Mouse (Mus musculus) heart, embryonic 15.5 days (tissue): ENCODE results near the gene Agmat. TPM values are rescaled to one million over a fixed set of nuclear protein-coding genes. Genes with fewer than 3 reads are reported as not detected.

Experiments
- ATAC-seq: fragments of 200-750 bp; cut with Nextera tagmentation; replicated peaks from 2 replicates; pipeline ENCODE4 v1.8.0; 2017; ENCODE audit warnings: low read depth, moderate TSS enrichment; ENCODE audit not compliant: insufficient number of reproducible peaks, insufficient read depth, low FRiP score
- H3K27ac ChIP-seq: fragments of 300-500 bp; sonication (generic); 2 replicates; pipeline ENCODE4 v1.5.1; 2015; ENCODE audit warnings: mild to moderate bottlenecking, inconsistent platforms
- H3K27me3 ChIP-seq: fragments of 300-500 bp; sonication (generic); 2 replicates; pipeline ENCODE4 v1.6.1; 2015; ENCODE audit warnings: inconsistent platforms
- H3K36me3 ChIP-seq: fragments of 300-500 bp; sonication (generic); 2 replicates; pipeline ENCODE4 v1.6.1; 2015; ENCODE audit warnings: mild to moderate bottlenecking, inconsistent platforms
- H3K4me1 ChIP-seq: fragments of 300-500 bp; sonication (generic); replicated peaks from 2 replicates; pipeline ENCODE4 v1.6.1; 2015; ENCODE audit warnings: inconsistent platforms
- H3K4me2 ChIP-seq: fragments of 300-500 bp; sonication (generic); 2 replicates; pipeline ENCODE4 v1.6.1; 2015; ENCODE audit warnings: inconsistent platforms, mild to moderate bottlenecking, moderate library complexity
- H3K4me3 ChIP-seq: fragments of 300-500 bp; sonication (generic); 2 replicates; pipeline ENCODE4 v1.5.1; 2015; ENCODE audit warnings: mild to moderate bottlenecking, inconsistent platforms
- H3K9ac ChIP-seq: fragments of 300-500 bp; sonication (generic); 2 replicates; pipeline ENCODE4 v1.6.1; 2015; ENCODE audit warnings: mild to moderate bottlenecking, inconsistent platforms
- H3K9me3 ChIP-seq: fragments of 300-500 bp; sonication (generic); replicated peaks from 2 replicates; pipeline ENCODE4 v1.6.1; 2016; ENCODE audit warnings: inconsistent platforms
- WGBS: fragments of 180-500 bp; shearing (Covaris S2); methylation state at CpG from one replicate; pipeline ENCODE4 v1.1.7; 2015; ENCODE audit warnings: mixed read lengths; 5-methylcytosine and 5-hydroxymethylcytosine counted together
- polyA plus RNA-seq: library from polyadenylated mRNA; unstranded; fragments of >200 nt; fragmentation: Nextera tagmentation; extraction: Ambion mirVana; gene quantifications from 2 replicates; pipeline ENCODE4 v1.2.1, GENCODE M21; 2015

Agmat gene
- polyA plus RNA-seq = 0.57 and 0.80 TPM in 2 replicates

DNA sequence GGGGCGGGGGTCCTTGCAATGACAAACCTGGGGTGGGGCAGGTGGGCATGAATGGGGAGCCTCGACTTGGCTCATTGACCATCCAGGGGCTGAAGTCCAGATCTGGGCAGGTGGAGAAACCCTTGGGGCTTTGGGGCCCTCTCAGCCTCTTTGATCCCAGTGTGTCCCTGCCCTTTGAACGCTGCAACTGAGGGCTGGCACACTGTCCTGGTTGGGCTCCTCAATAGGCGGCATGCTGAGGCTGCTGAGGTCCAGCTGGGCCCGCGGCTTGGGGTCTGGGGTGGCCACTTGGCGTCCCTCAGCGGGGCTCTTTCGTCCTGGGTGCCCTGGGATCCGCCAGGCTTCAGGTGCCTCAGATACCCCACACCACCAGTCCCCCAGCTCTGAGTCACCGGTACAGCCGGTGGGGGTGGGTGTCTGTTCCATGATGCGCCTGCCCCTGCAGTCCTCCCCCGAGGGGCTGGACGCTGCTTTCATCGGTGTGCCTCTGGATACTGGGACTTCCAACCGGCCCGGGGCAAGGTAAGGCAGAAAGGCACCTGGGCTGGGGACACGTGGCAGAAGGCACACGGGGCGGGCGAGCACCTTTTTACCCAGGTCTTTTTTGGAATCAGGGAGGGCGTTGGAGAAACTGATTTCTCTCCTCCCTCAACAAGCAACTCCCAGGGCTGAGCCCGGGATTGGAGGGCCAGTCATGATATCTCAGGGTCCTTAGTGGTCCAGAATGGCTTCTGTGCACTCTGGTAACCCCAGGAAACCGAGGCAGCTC is at the start of gene Agmat:
Agmat (plus strand) TSS at position 95 of the 769 bp plus-strand sequence.
- 31% methylated on average over 25 of the region's 25 CpGs for whole genome bisulfite sequencing
- peaks cover 24% of the 10 kb centered on the region for H3K4me1 ChIP-seq
- no peaks in the 10 kb centered on the region; the same call in 1 of the 2 replicates for H3K27me3 ChIP-seq
- no peak within 1 kb of the TSS for H3K4me2 ChIP-seq
- ATAC-seq = no peak
- H3K27ac ChIP-seq = no peak within 1 kb of the TSS
- no peaks in the 10 kb centered on the region for H3K36me3 ChIP-seq
- no peaks in the 10 kb centered on the region for H3K9me3 ChIP-seq
- H3K4me3 ChIP-seq = no peak within 1 kb of the TSS
- no peak within 1 kb of the TSS for H3K9ac ChIP-seq

DNA sequence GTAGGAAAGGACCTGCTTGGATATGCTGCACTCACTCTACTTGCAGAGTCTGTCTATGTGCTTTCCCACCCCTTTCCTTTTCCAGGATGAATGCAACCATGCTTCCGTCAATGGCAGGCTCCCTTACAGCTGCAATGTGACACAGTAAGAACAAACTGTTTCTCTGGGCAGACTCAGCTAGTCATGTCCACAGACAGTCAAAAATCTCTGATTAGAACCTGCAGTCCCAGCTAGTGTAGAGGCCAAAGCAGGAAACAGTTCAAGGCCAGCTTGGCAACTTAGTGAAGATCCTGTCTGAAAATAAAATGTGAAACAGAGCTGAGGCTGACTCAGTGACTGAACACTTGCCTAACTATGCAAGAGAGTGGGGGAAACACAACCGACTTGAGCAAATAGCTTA is 41.8 kb upstream of the Agmat start:
- ATAC-seq = no peak
- Histone ChIP-seq H3K4me2 (no peak overlapping the region), H3K4me1 (no peaks in the 10 kb centered on the region), H3K4me3 (no peak overlapping the region), H3K27me3 (no peaks in the 10 kb centered on the region), H3K36me3 (peaks cover 89% of the 10 kb centered on the region), H3K9ac (no peak overlapping the region), H3K9me3 (no peaks in the 10 kb centered on the region), H3K27ac (no peak overlapping the region)
- WGBS = 89% methylated on average over 2 of the region's 2 CpGs

DNA sequence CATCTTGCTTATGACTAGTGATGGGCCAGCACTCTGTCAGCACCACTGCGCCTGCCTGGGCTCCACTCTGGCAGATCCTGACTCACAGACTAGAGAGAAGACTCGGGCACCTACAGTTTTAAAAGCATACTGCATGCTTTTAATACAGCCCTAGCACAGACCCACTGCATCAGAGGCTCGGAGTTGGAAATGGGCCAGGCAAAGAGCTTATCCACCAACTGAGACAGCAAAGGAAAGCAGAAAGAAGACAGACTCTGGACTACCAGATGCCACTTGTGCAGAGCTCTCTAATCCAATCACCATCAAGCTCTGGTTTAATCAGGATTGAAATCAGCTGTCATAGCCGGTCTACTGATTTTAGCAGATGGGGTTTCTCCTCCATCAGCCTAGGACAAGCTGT is 41.1 kb upstream of the Agmat start:
- no peak overlapping the region for H3K4me3 ChIP-seq
- 71% methylated on average over 4 of the region's 4 CpGs for WGBS
- ATAC-seq = no peak; the same call in 1 of the 2 replicates
- no peaks in the 10 kb centered on the region for H3K4me1 ChIP-seq
- no peaks in the 10 kb centered on the region for H3K9me3 ChIP-seq
- H3K4me2 ChIP-seq = no peak overlapping the region
- H3K9ac ChIP-seq = no peak overlapping the region
- H3K27me3 ChIP-seq = no peaks in the 10 kb centered on the region
- peaks cover 89% of the 10 kb centered on the region for H3K36me3 ChIP-seq
- no peak overlapping the region for H3K27ac ChIP-seq

DNA sequence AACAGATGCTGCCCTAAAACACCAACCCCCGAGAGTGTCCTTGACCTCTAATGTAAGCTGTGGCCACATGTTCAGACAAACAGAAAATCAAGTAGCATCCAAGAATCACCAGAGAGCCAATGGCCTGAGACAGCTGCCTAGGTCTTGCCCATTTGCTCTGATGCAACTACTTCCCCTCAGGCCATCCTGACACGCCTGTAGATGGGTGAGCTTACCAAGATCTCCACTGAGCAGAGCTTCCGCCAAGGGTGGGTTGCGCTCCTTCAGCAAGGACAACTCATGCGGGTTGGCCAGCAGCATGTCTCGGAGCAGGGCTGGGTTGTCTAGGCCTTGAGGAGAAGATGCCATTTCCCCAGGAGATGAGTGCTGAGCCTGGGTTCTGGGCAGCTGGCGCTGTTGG is 38.5 kb upstream of the Agmat start:
- H3K9me3 ChIP-seq = no peaks in the 10 kb centered on the region
- no peak overlapping the region for H3K4me3 ChIP-seq
- ATAC-seq = no peak
- 89% methylated on average over 7 of the region's 7 CpGs for WGBS
- no peak overlapping the region for H3K27ac ChIP-seq
- no peak overlapping the region for H3K9ac ChIP-seq
- H3K4me2 ChIP-seq = no peak overlapping the region
- H3K4me1 ChIP-seq = no peaks in the 10 kb centered on the region
- H3K36me3 ChIP-seq = peaks cover 96% of the 10 kb centered on the region
- H3K27me3 ChIP-seq = no peaks in the 10 kb centered on the region

DNA sequence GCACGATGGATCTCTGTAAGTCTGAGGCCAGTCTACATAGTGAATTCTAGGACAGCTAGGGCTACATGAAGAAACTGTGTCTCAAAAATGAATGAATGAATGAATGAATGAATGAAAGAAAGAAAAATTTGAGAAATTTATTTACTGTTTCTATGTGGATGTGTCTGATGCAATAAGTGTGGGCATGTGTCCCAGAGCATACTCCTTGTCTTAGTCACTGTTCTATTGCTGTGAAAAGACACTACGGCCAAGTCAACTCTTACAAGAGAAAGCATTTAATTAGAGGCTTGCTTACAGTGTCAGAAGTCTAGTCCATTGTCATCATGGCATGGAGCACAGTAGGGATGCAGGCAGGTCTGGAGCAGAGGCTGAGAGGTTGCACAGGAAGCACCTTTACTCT is 37.5 kb upstream of the Agmat start:
- no peak for ATAC-seq

DNA sequence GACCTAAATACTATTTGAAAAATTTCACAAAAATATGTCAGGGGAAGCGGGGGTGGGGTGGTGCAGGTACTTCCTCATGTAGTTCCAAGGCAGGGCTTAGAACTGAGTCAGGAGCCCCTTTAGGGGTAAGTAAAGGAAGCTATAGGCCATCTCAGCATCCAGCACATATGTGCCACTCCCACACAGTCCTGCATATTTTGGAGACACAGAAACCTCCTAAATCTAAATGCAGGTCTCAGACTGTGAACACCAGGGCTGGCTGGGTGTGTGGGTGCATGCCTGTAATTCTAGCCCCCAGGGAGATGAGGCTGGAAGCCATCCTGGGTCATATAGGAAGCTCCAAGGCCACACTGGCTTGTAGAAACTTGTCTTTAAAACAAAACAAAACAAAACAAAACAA is 35.2 kb upstream of the Agmat start:
- Histone ChIP-seq H3K9ac (no peak overlapping the region), H3K9me3 (no peaks in the 10 kb centered on the region), H3K4me1 (peaks cover 18% of the 10 kb centered on the region), H3K27me3 (no peaks in the 10 kb centered on the region), H3K27ac (no peak overlapping the region), H3K4me3 (no peak overlapping the region), H3K4me2 (no peak overlapping the region), H3K36me3 (peaks cover 67% of the 10 kb centered on the region)
- ATAC-seq = no peak
- WGBS = 90% methylated on average over 1 of the region's 1 CpGs

More for the DNA sequence above, 37.5 kb upstream of the Agmat start:
- WGBS = 92% methylated on average over 2 of the region's 2 CpGs
- Histone ChIP-seq H3K36me3 (peaks cover 90% of the 10 kb centered on the region), H3K4me1 (no peaks in the 10 kb centered on the region), H3K4me3 (no peak overlapping the region), H3K9me3 (no peaks in the 10 kb centered on the region), H3K27me3 (no peaks in the 10 kb centered on the region), H3K27ac (no peak overlapping the region), H3K9ac (no peak overlapping the region), H3K4me2 (no peak overlapping the region)

DNA sequence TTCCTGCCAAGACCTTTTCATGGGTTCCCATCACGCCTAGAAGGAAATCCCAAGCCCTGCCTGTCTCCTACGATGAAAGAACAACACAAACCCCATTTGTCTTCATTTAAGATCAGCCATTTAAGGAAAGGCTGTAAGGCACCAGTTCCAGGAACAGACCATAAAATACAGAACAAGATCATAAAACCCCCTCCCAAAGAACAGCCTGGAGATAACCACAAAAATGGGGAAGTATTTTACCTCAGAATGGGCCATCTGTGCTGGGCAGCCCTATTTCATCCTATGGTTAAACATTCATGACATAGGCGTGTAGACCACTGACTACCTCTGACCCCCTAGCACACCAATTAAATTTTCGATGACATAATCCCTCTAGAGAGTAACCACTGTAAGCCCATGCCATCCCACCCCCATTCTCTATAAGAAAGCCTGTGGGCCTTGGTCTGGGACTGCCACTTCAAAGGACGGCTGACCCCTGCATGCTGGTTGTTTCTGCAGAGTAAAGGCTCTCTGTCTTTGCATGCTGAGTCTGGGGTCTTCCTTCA is 32.8 kb upstream of the Agmat start:
- H3K27me3 ChIP-seq = no peaks in the 10 kb centered on the region
- H3K36me3 ChIP-seq = peaks cover 43% of the 10 kb centered on the region
- no peak overlapping the region for H3K4me3 ChIP-seq
- no peak for ATAC-seq
- H3K9me3 ChIP-seq = no peaks in the 10 kb centered on the region
- 80% methylated on average over 5 of the region's 5 CpGs for WGBS
- no peak overlapping the region for H3K4me2 ChIP-seq
- peaks cover 18% of the 10 kb centered on the region for H3K4me1 ChIP-seq
- H3K9ac ChIP-seq = no peak overlapping the region
- no peak overlapping the region for H3K27ac ChIP-seq

DNA sequence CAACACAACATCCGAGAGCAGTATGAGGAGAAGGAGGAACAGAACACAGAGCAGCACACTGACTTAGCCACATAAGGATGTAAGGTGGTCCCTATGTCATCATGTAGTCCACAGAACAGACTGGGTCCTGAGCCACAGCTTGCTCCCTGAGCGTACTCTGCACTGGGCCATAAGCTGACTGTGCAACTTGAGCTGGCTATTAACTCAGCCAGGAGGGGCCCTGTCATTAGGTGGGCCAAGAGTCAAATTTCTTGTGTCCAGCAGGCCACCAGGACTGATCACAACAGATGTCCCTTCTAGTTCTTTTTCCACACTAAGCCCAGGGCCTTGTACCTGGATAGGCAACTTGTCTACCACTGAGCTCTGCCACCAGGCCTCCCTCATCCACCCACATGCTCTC is 31.4 kb upstream of the Agmat start:
- H3K4me3 ChIP-seq = no peak overlapping the region
- H3K27me3 ChIP-seq = no peaks in the 10 kb centered on the region
- no peak overlapping the region for H3K27ac ChIP-seq
- ATAC-seq = no peak
- peaks cover 28% of the 10 kb centered on the region for H3K4me1 ChIP-seq
- no peaks in the 10 kb centered on the region for H3K9me3 ChIP-seq
- WGBS = 77% methylated on average over 2 of the region's 2 CpGs
- no peak overlapping the region for H3K9ac ChIP-seq
- H3K36me3 ChIP-seq = peaks cover 32% of the 10 kb centered on the region
- no peak overlapping the region for H3K4me2 ChIP-seq

DNA sequence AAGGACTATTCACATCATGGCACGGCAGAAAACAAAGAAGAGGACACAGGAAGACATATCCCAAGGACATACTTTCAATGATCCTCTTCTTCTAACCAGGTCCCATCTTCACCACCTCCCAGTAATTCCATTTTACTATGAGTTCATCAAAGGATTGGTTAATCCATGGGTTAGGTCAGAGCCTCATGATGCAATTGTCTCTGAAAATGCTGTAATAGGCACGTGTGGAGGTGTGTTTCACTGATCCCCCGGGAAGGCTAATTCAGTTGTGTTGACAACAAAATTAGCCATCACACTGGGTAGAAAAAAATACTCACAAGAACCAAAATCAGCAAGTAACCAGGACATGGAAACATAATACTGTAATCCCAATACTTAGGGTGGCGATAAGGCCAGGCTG is 28.8 kb upstream of the Agmat start:
- Histone ChIP-seq H3K9ac (no peak overlapping the region), H3K9me3 (no peaks in the 10 kb centered on the region), H3K36me3 (peaks cover 17% of the 10 kb centered on the region), H3K4me1 (peaks cover 50% of the 10 kb centered on the region), H3K4me2 (no peak overlapping the region), H3K4me3 (no peak overlapping the region), H3K27me3 (no peaks in the 10 kb centered on the region), H3K27ac (no peak overlapping the region)
- WGBS = 80% methylated on average over 4 of the region's 4 CpGs
- no peak for ATAC-seq

DNA sequence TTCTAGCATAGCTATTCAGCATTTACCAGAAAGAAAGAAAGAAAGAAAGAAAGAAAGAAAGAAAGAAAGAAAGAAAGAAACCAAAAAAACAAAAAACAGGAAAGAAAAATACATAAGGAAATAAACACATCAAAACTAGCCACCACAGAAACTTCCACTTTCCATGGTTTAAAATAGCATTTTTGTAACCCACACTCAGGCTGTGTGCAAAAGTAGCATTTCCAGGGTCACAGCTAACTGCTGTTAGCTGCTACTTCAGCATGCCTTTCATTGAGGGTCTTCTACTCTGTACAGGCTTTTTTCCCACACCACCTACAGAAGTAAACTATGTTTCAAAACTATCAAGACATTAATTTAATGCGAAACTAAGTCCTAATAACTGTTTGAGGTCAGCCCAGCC is 27.2 kb upstream of the Agmat start:
- WGBS = 94% methylated on average over 1 of the region's 1 CpGs
- no peak overlapping the region for H3K9ac ChIP-seq
- H3K9me3 ChIP-seq = no peaks in the 10 kb centered on the region
- H3K27ac ChIP-seq = no peak overlapping the region
- no peak overlapping the region for H3K4me2 ChIP-seq
- no peaks in the 10 kb centered on the region for H3K27me3 ChIP-seq
- peaks cover 9% of the 10 kb centered on the region; the same call in 1 of the 2 replicates for H3K36me3 ChIP-seq
- peaks cover 51% of the 10 kb centered on the region for H3K4me1 ChIP-seq
- H3K4me3 ChIP-seq = no peak overlapping the region
- ATAC-seq = no peak

DNA sequence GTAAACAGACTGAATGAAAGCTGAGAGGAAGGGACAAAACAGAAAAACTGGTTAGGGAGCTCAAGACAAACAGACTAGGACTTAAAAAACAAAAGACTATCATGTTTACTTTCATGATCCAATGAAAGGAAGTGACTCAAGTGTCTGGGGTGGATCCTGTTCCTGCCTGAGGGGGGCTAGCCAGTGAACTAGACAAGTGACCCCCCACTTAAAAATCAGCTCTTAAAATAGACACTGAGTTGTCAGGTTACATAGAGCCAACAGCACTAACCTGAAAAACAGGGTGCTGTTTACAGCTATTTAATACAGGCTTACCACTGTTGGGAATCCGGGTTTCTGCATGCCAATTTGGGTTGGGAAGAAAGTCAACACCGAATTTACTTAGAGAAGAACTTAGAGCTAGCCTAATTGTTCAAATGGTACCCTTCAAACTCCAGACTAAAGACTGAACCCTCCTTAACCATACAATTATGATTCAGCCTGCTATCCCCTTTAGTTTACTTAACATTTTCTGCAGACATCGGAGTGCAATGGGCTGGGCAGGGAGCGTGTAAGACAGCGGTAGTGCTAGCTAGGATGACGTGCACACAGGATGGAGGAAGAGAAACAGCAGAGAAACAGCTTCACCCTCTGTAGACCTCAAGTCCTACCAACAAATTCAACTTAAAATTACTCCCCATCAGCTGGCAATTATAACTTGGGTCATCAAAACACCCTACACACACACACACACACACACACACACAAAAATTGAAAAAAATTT is 25.5 kb upstream of the Agmat start:
- H3K27ac ChIP-seq = peak overlapping the region; percentile 98
- H3K9me3 ChIP-seq = no peaks in the 10 kb centered on the region
- H3K9ac ChIP-seq = no peak overlapping the region
- no peak for ATAC-seq
- H3K36me3 ChIP-seq = peaks cover 9% of the 10 kb centered on the region; the same call in 1 of the 2 replicates
- peak overlapping the region; percentile 94 for H3K4me3 ChIP-seq
- 56% methylated on average over 6 of the region's 6 CpGs for WGBS
- H3K27me3 ChIP-seq = no peaks in the 10 kb centered on the region
- H3K4me1 ChIP-seq = peaks cover 38% of the 10 kb centered on the region
- H3K4me2 ChIP-seq = peak overlapping the region; percentile 65
